Mouse (Mus musculus): Measurements from ENCODE around the gene Plxnb2. TPM values are rescaled to one million over a fixed set of nuclear protein-coding genes. Genes with fewer than 3 reads are reported as not detected.

Gene Plxnb2
- polyA plus RNA-seq, 1 experiment = 206 TPM

DNA sequence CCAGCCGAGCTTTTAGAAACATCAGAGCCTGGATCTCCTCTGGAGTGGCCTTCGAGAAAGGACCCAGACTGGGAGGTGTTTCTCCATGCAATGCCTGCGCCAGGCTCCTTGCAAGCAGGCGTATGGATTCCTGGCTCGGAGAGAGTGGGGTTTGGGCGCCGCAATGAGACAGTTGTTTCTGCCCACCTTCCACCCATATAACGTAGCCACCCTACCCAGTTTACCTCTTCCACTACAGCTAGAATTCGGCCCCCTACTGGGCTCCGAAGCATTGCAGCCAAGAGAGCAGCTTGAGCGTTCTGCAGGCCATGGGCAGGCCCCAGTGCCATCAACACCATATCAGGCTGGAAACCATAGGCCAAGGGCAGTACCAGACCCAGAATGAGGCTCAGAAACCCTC, 57.0 kb downstream of the Plxnb2 start:
- Histone ChIP-seq H3K79me2 (ENCODE audit: control insufficient read depth, insufficient read depth) (peaks cover 60% of the 10 kb centered on the region), H3K4me3 (ENCODE audit: insufficient read depth, poor library complexity, severe bottlenecking) (peak overlapping the region; percentile 100), H3ac (ENCODE audit: control insufficient read depth, insufficient read length, low read depth) (no peak overlapping the region), H3K27me3 (ENCODE audit: control insufficient read depth, insufficient read depth, insufficient read length) (no peaks in the 10 kb centered on the region), H3K36me3 (ENCODE audit: control insufficient read depth, insufficient read depth) (peaks cover 49% of the 10 kb centered on the region), H3K79me3 (ENCODE audit: low read depth) (peaks cover 41% of the 10 kb centered on the region)
- TF ChIP-seq USF1 (IDR thresholded peaks at IDR 0.05; ENCODE audit: low read depth) = no peak
- TF ChIP-seq MAX (IDR thresholded peaks at IDR 0.05) = no peak
- TF ChIP-seq MYOD1 (IDR thresholded peaks at IDR 0.05; ENCODE audit: control insufficient read depth, insufficient read length, low read depth) = no peak
- no peak for TF ChIP-seq CTCF (IDR thresholded peaks at IDR 0.05; ENCODE audit: control insufficient read depth, insufficient read depth, insufficient read length)
- TF ChIP-seq FOSL1 (IDR thresholded peaks at IDR 0.05; ENCODE audit: insufficient read depth, low read length, poor library complexity, severe bottlenecking) = no peak
- no peak for TF ChIP-seq CEBPB (IDR thresholded peaks at IDR 0.05; ENCODE audit: low read depth)
- no peak for TF ChIP-seq MYOG (IDR thresholded peaks at IDR 0.05; ENCODE audit: control insufficient read depth, extremely low read depth, insufficient read length)

DNA sequence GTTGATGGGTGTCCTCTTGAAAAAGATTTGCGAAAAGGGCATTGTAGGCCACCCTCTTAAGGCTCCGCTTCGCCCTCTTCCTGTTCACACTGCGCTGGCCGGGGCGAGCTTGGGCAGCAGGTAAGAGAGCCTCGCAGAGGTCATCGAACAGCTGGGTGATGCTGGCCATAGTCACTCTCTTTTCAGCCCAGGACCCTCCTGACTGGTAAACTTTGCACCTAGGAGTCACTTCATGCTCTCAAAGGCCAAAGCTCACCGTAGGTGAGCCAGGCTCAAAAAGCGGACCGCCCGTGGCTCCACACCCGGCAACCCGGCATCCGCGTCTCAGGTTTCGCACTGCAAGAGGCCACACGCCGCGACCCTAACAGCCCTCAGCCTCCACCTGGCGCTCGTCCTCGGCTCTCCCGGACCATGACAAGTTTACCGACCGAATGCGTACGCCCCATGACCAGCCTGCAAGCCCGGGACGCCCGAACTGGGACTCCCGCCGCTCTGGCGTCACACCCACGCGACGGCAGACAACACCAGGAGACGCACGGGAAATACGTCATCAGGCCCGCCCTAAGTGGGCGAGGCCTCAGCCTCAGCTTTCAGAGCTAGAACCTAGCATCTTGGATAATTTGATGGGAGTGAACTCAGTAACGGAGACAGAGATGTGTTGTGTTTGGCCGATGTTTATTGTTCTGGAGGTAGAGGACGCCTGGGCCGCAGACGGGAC, 57.8 kb downstream of the Plxnb2 start, which contains the start of gene Tubgcp6:
Gene Tubgcp6 (minus strand): TSS at position 464 of the 718 bp plus-strand sequence.
- Histone ChIP-seq H3K79me2 (ENCODE audit: control insufficient read depth, insufficient read depth) (peaks cover 65% of the 10 kb centered on the region), H3K27me3 (ENCODE audit: control insufficient read depth, insufficient read depth, insufficient read length) (no peaks in the 10 kb centered on the region), H3ac (ENCODE audit: control insufficient read depth, insufficient read length, low read depth) (peak within 1 kb of the TSS; percentile 96), H3K4me3 (ENCODE audit: insufficient read depth, poor library complexity, severe bottlenecking) (peak within 1 kb of the TSS; percentile 100), H3K79me3 (ENCODE audit: low read depth) (peaks cover 47% of the 10 kb centered on the region), H3K36me3 (ENCODE audit: control insufficient read depth, insufficient read depth) (peaks cover 57% of the 10 kb centered on the region)
- peak; percentile 76 for TF ChIP-seq MAX (IDR thresholded peaks at IDR 0.05)
- TF ChIP-seq CTCF (IDR thresholded peaks at IDR 0.05; ENCODE audit: control insufficient read depth, insufficient read depth, insufficient read length) = no peak
- no peak for TF ChIP-seq MYOD1 (IDR thresholded peaks at IDR 0.05; ENCODE audit: control insufficient read depth, insufficient read length, low read depth)
- no peak for TF ChIP-seq MYOG (IDR thresholded peaks at IDR 0.05; ENCODE audit: control insufficient read depth, extremely low read depth, insufficient read length)
- TF ChIP-seq CEBPB (IDR thresholded peaks at IDR 0.05; ENCODE audit: low read depth) = no peak
- no peak for TF ChIP-seq FOSL1 (IDR thresholded peaks at IDR 0.05; ENCODE audit: insufficient read depth, low read length, poor library complexity, severe bottlenecking)
- TF ChIP-seq USF1 (IDR thresholded peaks at IDR 0.05; ENCODE audit: low read depth) = no peak

DNA sequence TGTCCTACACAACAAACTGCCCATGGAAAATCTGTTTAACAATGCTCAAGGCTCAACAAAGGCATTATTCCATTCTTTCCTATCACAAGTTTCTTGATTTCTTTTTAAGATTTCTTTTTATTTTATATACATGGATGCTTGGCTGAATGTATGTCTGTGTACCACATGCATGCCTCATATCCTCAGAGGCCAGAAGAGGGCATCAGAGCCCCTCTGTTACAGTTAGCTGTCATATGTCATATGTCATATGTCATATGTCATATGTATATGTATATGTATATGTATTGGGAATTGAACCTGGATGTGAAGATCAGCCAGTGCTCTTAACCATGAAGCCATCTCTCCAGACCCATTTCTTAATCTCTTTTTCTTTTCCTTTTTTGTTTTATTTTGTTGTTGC, 62.6 kb downstream of the Plxnb2 start:
- no peak for TF ChIP-seq CEBPB (IDR thresholded peaks at IDR 0.05; ENCODE audit: low read depth)
- no peak for TF ChIP-seq USF1 (IDR thresholded peaks at IDR 0.05; ENCODE audit: low read depth)
- no peak for TF ChIP-seq MYOD1 (IDR thresholded peaks at IDR 0.05; ENCODE audit: control insufficient read depth, insufficient read length, low read depth)
- TF ChIP-seq FOSL1 (IDR thresholded peaks at IDR 0.05; ENCODE audit: insufficient read depth, low read length, poor library complexity, severe bottlenecking) = no peak
- no peak for TF ChIP-seq CTCF (IDR thresholded peaks at IDR 0.05; ENCODE audit: control insufficient read depth, insufficient read depth, insufficient read length)
- TF ChIP-seq MYOG (IDR thresholded peaks at IDR 0.05; ENCODE audit: control insufficient read depth, extremely low read depth, insufficient read length) = no peak
- TF ChIP-seq MAX (IDR thresholded peaks at IDR 0.05) = no peak
- Histone ChIP-seq H3K4me3 (ENCODE audit: insufficient read depth, poor library complexity, severe bottlenecking) (no peak overlapping the region), H3K36me3 (ENCODE audit: control insufficient read depth, insufficient read depth) (peaks cover 78% of the 10 kb centered on the region), H3K79me3 (ENCODE audit: low read depth) (peaks cover 52% of the 10 kb centered on the region), H3K27me3 (ENCODE audit: control insufficient read depth, insufficient read depth, insufficient read length) (no peaks in the 10 kb centered on the region), H3K79me2 (ENCODE audit: control insufficient read depth, insufficient read depth) (peaks cover 73% of the 10 kb centered on the region), H3ac (ENCODE audit: control insufficient read depth, insufficient read length, low read depth) (no peak overlapping the region)

DNA sequence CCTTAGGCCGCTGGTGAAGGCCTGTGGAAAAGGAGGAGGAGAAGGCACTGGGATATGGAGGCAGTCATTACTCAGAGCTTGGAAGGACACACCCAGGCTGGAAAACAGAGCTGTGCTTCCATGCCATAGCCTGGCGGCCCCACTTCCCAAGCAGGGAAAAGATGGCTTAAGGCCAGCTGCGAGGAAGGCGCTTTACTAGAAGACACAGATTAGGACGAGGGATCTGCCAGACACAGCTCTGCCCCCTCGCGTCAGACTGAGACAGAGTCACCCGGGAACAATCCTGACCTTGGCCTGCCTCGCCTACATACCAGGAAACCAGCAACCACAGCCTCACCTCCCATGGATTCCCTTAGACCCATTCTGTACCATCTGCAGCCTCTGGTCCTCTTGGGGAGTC, 70.4 kb downstream of the Plxnb2 start:
- TF ChIP-seq MYOD1 (IDR thresholded peaks at IDR 0.05; ENCODE audit: control insufficient read depth, insufficient read length, low read depth) = no peak
- TF ChIP-seq FOSL1 (IDR thresholded peaks at IDR 0.05; ENCODE audit: insufficient read depth, low read length, poor library complexity, severe bottlenecking) = no peak
- no peak for TF ChIP-seq USF1 (IDR thresholded peaks at IDR 0.05; ENCODE audit: low read depth)
- TF ChIP-seq CTCF (IDR thresholded peaks at IDR 0.05; ENCODE audit: control insufficient read depth, insufficient read depth, insufficient read length) = peak; percentile 54
- TF ChIP-seq MAX (IDR thresholded peaks at IDR 0.05) = no peak
- TF ChIP-seq CEBPB (IDR thresholded peaks at IDR 0.05; ENCODE audit: low read depth) = no peak
- no peak for TF ChIP-seq MYOG (IDR thresholded peaks at IDR 0.05; ENCODE audit: control insufficient read depth, extremely low read depth, insufficient read length)
- H3K27me3 ChIP-seq (ENCODE audit: control insufficient read depth, insufficient read depth, insufficient read length) = no peaks in the 10 kb centered on the region
- H3K79me2 ChIP-seq (ENCODE audit: control insufficient read depth, insufficient read depth) = no peaks in the 10 kb centered on the region
- H3K79me3 ChIP-seq (ENCODE audit: low read depth) = no peaks in the 10 kb centered on the region
- no peak overlapping the region for H3K4me3 ChIP-seq (ENCODE audit: insufficient read depth, poor library complexity, severe bottlenecking)
- H3K36me3 ChIP-seq (ENCODE audit: control insufficient read depth, insufficient read depth) = peaks cover 96% of the 10 kb centered on the region
- H3ac ChIP-seq (ENCODE audit: control insufficient read depth, insufficient read length, low read depth) = no peak overlapping the region

GRCm38 (mm10) chr15:89106976-89107375, 73.6 kb downstream of the Plxnb2 start:
- Histone ChIP-seq H3K36me3 (ENCODE audit: control insufficient read depth, insufficient read depth) (peaks cover 96% of the 10 kb centered on the region), H3K4me3 (ENCODE audit: insufficient read depth, poor library complexity, severe bottlenecking) (no peak overlapping the region), H3K79me2 (ENCODE audit: control insufficient read depth, insufficient read depth) (no peaks in the 10 kb centered on the region), H3K79me3 (ENCODE audit: low read depth) (no peaks in the 10 kb centered on the region), H3K27me3 (ENCODE audit: control insufficient read depth, insufficient read depth, insufficient read length) (no peaks in the 10 kb centered on the region), H3ac (ENCODE audit: control insufficient read depth, insufficient read length, low read depth) (no peak overlapping the region)
- TF ChIP-seq USF1 (IDR thresholded peaks at IDR 0.05; ENCODE audit: low read depth) (no peak), FOSL1 (IDR thresholded peaks at IDR 0.05; ENCODE audit: insufficient read depth, low read length, poor library complexity, severe bottlenecking) (no peak), CTCF (IDR thresholded peaks at IDR 0.05; ENCODE audit: control insufficient read depth, insufficient read depth, insufficient read length) (no peak), MYOD1 (IDR thresholded peaks at IDR 0.05; ENCODE audit: control insufficient read depth, insufficient read length, low read depth) (no peak), CEBPB (IDR thresholded peaks at IDR 0.05; ENCODE audit: low read depth) (no peak), MAX (IDR thresholded peaks at IDR 0.05) (no peak), MYOG (IDR thresholded peaks at IDR 0.05; ENCODE audit: control insufficient read depth, extremely low read depth, insufficient read length) (no peak)
